Mouse (Mus musculus) kidney, adult 9 months (tissue): Measurements from ENCODE around the gene Rreb1.

ENCODE experiments used
- DNase-seq: peaks from one replicate; pipeline ENCODE4 v3.0.0; 2022

The Rreb1 gene

GRCm38 (mm10) chr13:37878918-37879331 lies 100.7 kb downstream of the Rreb1 start:
- no peak for DNase-seq

DNA sequence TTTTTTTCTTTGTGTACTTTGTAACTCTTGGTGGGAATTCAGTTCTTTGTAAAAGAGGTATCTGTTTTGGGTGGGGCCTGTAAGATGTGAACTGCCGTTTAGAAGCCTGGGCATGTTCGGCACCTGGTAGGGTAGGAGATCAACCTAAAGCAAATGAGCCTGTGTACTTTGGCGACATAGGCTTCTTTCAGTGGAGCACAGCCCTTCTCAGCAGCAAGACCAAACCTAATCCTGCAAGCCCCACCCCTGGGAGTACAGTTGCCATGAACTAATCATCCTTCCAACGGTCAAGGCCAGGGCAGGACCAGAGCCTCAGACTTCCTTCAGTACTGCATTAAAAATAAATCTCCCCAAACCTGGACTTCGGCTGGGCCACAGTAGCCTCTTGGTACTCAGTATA lies 101.4 kb downstream of the Rreb1 start:
- peak; percentile 33 for DNase-seq

GRCm38 (mm10) chr13:37880035-37880434 lies 101.8 kb downstream of the Rreb1 start:
- DNase-seq, result no peak

DNA sequence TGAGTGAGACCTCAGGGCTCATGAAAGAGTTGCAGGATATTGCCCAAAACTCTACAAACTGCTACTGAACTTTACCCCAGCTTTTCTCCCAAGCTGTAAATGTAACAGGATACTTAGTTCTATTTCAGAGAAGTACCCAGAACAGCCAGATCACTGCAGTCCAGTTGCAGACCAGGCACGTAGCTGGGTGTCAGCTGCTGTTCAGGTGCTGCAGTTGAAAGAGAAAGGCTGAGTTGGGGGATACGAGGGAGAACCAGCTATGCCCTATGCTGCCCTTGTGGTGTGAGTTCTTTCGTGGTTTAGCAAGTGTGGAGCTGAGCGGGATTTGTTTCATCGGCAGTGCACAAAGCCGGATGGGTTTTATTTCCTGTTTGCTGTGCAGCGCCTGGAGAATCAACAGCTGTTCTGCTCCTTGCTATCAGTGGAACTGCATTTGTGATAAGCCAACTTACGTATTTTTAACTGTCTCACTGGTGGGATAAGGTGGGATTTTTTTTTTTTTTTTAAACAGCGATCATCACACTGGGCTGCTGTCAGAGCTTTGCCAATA lies 102.5 kb downstream of the Rreb1 start:
- peak; percentile 35 for DNase-seq

GRCm38 (mm10) chr13:37882521-37882920 lies 104.3 kb downstream of the Rreb1 start:
- DNase-seq, result no peak

DNA sequence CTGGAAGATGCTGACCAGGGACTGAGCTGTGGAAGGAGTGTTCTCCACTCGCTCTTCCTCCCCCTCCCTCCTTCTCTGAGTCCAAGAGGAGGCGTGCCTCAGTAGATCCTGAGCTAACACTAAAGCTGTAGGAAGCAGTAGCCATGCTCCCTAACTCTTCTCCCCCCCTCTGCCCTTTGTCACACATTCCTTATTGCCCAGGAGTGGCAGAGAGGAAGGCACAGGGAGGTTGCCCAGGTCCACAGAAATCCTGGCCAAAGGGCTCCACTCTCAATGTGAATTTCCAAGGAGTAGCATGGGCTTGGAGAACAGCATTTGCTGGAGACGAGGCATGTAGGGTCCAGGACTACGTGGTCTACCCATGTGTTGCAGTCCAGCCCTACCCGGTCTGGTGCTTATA lies 104.8 kb downstream of the Rreb1 start:
- peak; percentile 33 for DNase-seq

GRCm38 (mm10) chr13:37885392-37885791 lies 107.2 kb downstream of the Rreb1 start:
- no peak for DNase-seq

- no peak for DNase-seq
These were observed 107.8 kb downstream of the Rreb1 start for GRCm38 (mm10) chr13:37886024-37886423.

DNA sequence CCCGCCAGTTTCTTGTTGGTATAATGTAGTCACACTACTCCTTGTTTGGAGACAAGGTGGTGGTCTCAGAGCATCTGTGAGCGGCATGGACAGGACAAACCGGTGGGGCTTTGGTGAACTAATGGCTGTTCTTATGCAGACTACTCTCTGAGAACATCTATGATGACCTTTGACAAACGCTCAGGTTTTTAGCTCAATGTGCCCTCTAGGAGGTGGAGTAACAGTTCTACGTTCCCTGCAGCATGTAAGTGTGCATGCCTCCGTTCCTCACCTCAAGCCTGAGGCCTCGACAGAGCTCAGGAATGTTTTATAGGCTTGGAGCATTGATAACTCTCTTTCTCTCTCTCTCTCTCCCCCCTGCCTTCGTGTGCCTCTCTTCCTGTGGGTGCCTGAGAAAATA lies 116.6 kb downstream of the Rreb1 start:
- DNase-seq, result no peak

DNA sequence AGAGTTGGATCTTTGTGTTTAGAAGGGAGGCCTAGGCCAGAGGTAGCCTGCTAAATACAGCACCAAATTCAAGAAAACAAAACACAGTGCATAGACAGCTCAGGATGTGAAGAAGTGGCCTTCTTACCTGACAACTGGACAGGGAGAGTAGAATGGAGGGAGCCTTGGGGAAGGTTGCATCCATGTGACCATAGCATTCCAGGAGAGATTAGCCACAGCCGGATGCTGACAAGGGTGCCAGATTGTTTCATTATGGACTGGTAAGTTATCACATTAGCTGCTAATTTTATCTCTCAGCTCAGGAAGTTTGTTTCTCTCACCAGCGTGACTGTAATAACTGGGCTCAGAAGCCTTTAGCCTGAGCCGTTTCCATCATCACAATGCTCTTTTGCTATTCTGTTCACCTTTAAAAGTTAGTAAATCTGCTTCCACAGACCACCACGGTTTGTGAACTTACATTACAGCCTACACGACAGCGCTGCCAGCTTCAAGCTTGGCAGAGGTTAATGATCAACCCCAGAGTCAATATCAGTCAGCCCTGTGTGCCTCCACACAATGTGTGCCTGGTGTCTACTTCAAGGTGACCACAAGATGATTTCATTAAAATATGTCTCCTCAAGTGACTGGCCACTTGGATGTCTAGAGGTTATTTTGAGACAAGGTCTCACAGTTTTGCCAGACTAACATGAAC lies 117.5 kb downstream of the Rreb1 start:
- DNase-seq, result peak; percentile 78

DNA sequence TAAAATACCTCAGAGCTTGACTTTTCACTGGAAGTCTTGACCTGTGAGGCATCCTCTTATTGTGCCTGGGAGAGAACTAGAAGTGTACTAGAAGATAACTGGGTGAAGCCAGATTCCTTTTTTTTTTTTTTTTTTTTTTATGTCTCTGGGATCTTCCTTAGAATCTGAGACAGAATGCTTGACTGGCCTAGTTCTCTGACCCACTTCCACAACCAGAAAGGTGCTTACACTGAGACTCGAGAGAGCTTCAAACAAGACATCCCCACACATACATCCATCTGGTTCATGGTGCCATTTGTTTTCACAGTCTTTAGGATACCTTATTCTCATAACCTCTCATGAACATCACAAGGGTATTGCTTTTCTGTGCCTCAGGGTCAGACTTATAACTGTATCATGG lies 118.2 kb downstream of the Rreb1 start:
- no peak for DNase-seq

- no peak for DNase-seq
These were observed 120.6 kb downstream of the Rreb1 start for GRCm38 (mm10) chr13:37898772-37899171.

GRCm38 (mm10) chr13:37903036-37903435 lies 124.8 kb downstream of the Rreb1 start:
- DNase-seq, result no peak

- DNase-seq, result no peak
These were observed 125.3 kb downstream of the Rreb1 start for GRCm38 (mm10) chr13:37903476-37903875.

DNA sequence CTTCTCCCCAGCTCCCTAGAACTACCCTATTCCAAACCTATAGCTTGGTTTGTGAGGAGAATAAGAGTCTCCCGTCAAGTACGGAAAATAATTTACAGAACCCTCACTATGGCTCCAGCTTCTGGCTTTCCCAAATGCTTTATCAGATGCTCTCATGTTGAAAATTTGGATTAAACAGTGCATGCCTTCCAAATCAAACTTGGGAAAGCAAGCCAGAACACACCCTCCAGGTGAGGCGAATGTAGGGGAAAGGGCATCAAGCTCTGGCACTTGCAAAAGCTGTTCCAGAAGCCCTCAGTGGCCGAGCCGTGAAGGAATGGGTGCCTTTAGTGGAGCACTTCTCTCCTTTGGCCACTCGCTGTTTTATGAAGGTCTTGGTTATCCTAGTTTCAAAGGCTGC lies 126.2 kb downstream of the Rreb1 start:
- no peak for DNase-seq

- peak; percentile 53 for DNase-seq
These were observed 129.9 kb downstream of the Rreb1 start for GRCm38 (mm10) chr13:37908061-37908460.

DNA sequence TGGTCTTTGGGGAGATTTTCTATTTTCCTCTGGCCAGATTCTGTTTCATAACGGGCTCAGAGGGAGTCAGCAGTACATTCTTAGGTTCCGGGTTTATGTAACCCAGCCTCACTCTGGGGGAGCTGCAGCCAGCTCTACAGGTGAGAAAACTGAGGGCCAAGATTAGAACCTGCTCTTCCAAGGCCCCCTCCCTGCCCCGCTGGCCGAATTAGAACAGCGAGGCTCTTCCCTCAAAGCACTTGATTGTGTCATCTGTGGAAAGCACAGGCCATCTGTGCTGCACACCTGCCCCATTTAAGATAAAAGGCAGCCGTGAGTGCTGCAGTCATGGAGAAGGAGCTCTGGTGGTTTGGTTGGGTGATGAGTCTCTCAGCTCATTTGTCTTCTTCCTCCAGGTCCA lies 130.3 kb downstream of the Rreb1 start:
- no peak for DNase-seq

GRCm38 (mm10) chr13:37909225-37909624 lies 131.0 kb downstream of the Rreb1 start:
- DNase-seq, result no peak

DNA sequence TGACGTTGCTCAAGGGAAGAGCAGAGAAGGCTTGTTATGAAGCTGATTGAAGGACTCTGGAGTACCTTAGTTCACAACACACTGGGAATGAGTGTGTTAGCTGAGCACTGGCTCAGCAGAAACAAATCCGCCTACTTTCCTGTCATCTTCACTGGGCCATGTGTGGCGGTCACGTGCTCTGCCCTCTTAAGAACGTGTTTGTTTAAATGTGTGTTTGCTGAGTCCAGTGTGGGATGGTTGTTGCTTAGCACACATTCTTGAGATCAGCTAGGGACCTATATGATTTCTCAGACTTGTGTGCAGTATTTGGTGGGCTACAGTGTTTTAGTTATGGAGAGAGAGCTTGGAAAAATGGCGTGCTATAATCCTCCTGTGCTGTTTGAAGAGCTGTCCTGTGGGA lies 133.8 kb downstream of the Rreb1 start:
- no peak for DNase-seq

DNA sequence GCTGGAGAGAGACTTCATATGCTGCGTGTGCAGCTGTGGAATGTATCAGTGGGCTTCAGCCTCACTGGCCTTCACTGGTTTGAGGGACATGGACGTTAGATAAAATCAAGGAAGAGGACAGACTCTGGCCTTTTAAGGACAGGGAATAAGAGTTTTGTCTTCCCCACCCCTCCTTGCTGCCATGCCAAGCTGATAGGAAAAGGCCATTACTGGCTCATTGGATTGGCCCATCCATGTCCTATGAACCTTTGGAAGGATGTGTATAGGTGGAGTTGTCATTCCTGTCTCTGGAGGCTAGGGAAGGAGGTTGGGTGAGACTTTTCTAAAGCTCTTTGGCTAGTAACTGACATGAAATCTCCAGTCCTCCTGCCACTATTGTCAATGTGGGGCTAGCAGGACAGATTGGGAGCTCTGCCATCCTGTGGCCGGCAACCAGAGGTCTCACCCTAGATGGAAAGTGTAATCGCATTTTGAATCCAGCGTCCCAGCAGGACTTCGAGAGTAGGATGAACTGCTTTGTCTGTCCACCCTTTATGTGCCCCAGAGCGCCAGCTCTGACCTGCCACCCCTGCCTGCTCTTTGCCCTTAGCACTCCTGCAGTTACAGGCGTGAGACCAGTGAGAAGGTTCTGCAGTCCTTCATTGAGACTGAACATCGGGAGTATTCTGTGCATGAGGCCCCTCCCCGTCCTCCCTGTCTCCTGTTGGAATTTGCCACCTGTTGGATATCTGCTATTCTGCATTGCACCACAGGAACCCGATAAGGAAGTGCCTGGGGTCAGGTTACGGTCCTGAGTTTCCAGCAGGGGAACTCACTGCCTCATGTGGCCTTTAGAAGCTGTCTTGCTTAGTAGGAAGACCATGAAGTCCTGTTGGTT lies 134.6 kb downstream of the Rreb1 start:
- peak; percentile 51 for DNase-seq

GRCm38 (mm10) chr13:37913963-37914362 lies 135.8 kb downstream of the Rreb1 start:
- no peak for DNase-seq

- DNase-seq, result peak; percentile 79
These were observed 140.4 kb downstream of the Rreb1 start for GRCm38 (mm10) chr13:37918336-37919261.
